Mouse (Mus musculus) liver, adult 2 months (tissue): ENCODE measurements around the gene Rxfp3.

ENCODE experiments used
- CTCF ChIP-seq: fragments of 200-500 bp; IDR thresholded peaks from 2 replicates; pipeline ENCODE4 v1.5.1; 2011; ENCODE audit warnings: low read depth, low read length, control low read depth
- POLR2A ChIP-seq: fragments of 200-500 bp; IDR thresholded peaks from 2 replicates; pipeline ENCODE4 v1.6.1; 2011; ENCODE audit warnings: low read length, control low read depth; ENCODE audit not compliant: insufficient read depth; ENCODE audit errors: extremely low read depth

DNA sequence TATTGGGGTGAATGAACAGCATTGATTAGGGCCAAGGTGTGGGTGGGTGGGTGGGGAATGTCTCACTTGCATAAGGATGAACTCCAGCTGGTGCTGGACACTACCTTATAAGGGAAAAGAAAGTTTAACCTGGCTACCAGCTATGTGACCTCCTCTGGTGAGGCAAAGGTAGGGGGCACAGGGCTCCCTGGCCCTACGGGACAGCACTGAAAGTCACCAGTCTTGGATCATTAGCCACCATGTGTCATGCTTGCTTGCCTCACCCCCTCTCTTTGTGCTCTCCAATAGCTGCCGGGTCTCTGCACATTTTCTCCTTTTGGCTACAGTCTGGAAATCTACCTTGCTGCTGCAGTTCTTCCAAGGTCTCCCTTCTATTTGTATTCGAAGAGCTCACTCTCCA is 7.6 kb downstream of the Rxfp3 start:
- no peak for TF ChIP-seq POLR2A
- TF ChIP-seq CTCF = no peak
